Mouse (Mus musculus) testis, adult 2 months (tissue): ENCODE data around the gene Drg1.
"Not testable (repeated sequence)": the region's sequence is repeated elsewhere in the genome, so short reads cannot be mapped to it uniquely, and the experiment has no call there.

ENCODE experiments used
- CTCF ChIP-seq: fragments of 200-500 bp; IDR thresholded peaks from 2 replicates; pipeline ENCODE4 v1.5.1; 2012; ENCODE audit warnings: low read depth, mild to moderate bottlenecking, inconsistent platforms, low read length, moderate library complexity; ENCODE audit not compliant: control insufficient read depth, insufficient read depth, insufficient replicate concordance
- POLR2A ChIP-seq: fragments of 200-500 bp; IDR thresholded peaks from 2 replicates; pipeline ENCODE4 v1.6.1; 2012; ENCODE audit warnings: low read depth, mild to moderate bottlenecking, inconsistent platforms, low read length, moderate library complexity; ENCODE audit not compliant: control insufficient read depth

DNA sequence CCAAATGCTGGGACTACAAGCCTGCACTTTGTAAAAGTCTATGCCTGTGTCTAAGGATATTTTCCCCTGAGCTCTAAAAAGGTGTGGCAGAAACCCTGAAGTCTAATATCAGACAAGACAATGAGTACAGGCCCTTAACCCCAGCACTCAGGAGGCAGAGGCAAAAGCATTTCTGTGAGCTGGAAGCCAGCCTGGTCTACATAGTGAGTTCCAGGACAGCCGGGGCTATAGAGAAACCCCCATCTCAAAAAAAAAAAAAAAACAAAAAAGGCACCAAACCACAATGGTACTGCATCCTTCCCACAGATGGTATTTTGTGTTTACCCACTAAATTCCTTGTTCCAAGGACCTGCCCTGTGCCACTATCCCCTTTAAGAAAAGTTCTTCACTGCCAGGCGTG is 127.9 kb downstream of the Drg1 start:
- TF ChIP-seq CTCF, POLR2A: not testable (repeated sequence)
